Mouse (Mus musculus) lung, adult 2 months (tissue): Measurements from ENCODE around the gene Fcrlb. TPM values are rescaled to one million over a fixed set of nuclear protein-coding genes. Genes with fewer than 3 reads are reported as not detected.

Experiments
- DNase-seq: peaks from one replicate; pipeline ENCODE4 v3.0.0; 2022
- H3K4me1 ChIP-seq: fragments of 200-500 bp; 2 replicates; pipeline ENCODE4 v1.6.1; 2011; ENCODE audit warnings: low read length; ENCODE audit not compliant: control insufficient read depth, insufficient read depth
- H3K4me3 ChIP-seq: fragments of 200-500 bp; replicated peaks from 2 replicates; pipeline ENCODE3; 2011; ENCODE audit warnings: low read depth, mild to moderate bottlenecking, control low read depth, low read length; ENCODE audit errors: extremely low read depth
- CTCF ChIP-seq: fragments of 200-500 bp; IDR thresholded peaks from 2 replicates; pipeline ENCODE4 v1.5.1; 2011; ENCODE audit warnings: mild to moderate bottlenecking, low read length, control low read depth; ENCODE audit not compliant: insufficient read depth
- POLR2A ChIP-seq: fragments of 200-500 bp; IDR thresholded peaks from 2 replicates; pipeline ENCODE4 v1.6.1; 2011; ENCODE audit warnings: low read depth, mild to moderate bottlenecking, control low read depth, low read length, borderline replicate concordance; ENCODE audit errors: extremely low read depth
- WGBS: fragments of 180-500 bp; shearing (Covaris S2); methylation state at CpG from one replicate; pipeline ENCODE4 v1.1.7; 2018; 5-methylcytosine and 5-hydroxymethylcytosine counted together
- polyA plus RNA-seq: library from polyadenylated mRNA; depleted of rRNA; stranded (reverse); fragments of >200 nt; gene quantifications from 2 replicates; pipeline ENCODE4 v1.2.3, GENCODE M21; 2012

Fcrlb gene
- polyA plus RNA-seq, 1 experiment: 1.2 TPM

- no peak for TF ChIP-seq CTCF
- no peak for TF ChIP-seq POLR2A
- WGBS: 67% methylated on average over 5 of the region's 5 CpGs
- DNase-seq: no peak
- Histone ChIP-seq H3K4me1 (no peaks in the 10 kb centered on the region), H3K4me3 (no peak overlapping the region)
Measured at GRCm38 (mm10) chr1:170882915-170883485, 29.7 kb downstream of the Fcrlb start.

GRCm38 (mm10) chr1:170876906-170877305 is 35.8 kb downstream of the Fcrlb start:
- Histone ChIP-seq H3K4me1 (no peaks in the 10 kb centered on the region), H3K4me3 (no peak overlapping the region)
- 79% methylated on average over 5 of the region's 5 CpGs for WGBS
- no peak for DNase-seq
- no peak for TF ChIP-seq CTCF
- no peak for TF ChIP-seq POLR2A

- TF ChIP-seq POLR2A (no peak), CTCF (no peak)
- Histone ChIP-seq H3K4me1 (no peaks in the 10 kb centered on the region), H3K4me3 (no peak overlapping the region)
- DNase-seq: no peak
- WGBS: 84% methylated on average over 3 of the region's 3 CpGs
Measured at GRCm38 (mm10) chr1:170875676-170876075, 37.1 kb downstream of the Fcrlb start.

- Histone ChIP-seq H3K4me1 (no peaks in the 10 kb centered on the region), H3K4me3 (no peak overlapping the region)
- TF ChIP-seq POLR2A: no peak
- TF ChIP-seq CTCF: no peak
- no peak for DNase-seq
- WGBS: 96% methylated on average over 2 of the region's 2 CpGs
Measured at GRCm38 (mm10) chr1:170871961-170872360, 40.8 kb downstream of the Fcrlb start.

GRCm38 (mm10) chr1:170871402-170871801 is 41.3 kb downstream of the Fcrlb start:
- WGBS: 84% methylated on average over 6 of the region's 6 CpGs
- no peak for TF ChIP-seq CTCF
- TF ChIP-seq POLR2A: no peak
- DNase-seq: no peak
- no peaks in the 10 kb centered on the region for H3K4me1 ChIP-seq
- no peak overlapping the region for H3K4me3 ChIP-seq

GRCm38 (mm10) chr1:170868905-170869283 is 43.8 kb downstream of the Fcrlb start:
- DNase-seq: no peak
- TF ChIP-seq POLR2A: no peak
- no peak for TF ChIP-seq CTCF
- Histone ChIP-seq H3K4me1 (peaks cover 3% of the 10 kb centered on the region), H3K4me3 (peak overlapping the region; percentile 64)
- 13% methylated on average over 14 of the region's 14 CpGs for WGBS

- no peak for TF ChIP-seq CTCF
- peak; percentile 24; the same call in 1 of the 2 replicates for TF ChIP-seq POLR2A
- WGBS: under 1% methylated on average over 33 of the region's 33 CpGs
- Histone ChIP-seq H3K4me1 (peaks cover 3% of the 10 kb centered on the region), H3K4me3 (peak overlapping the region; percentile 97)
- peak; percentile 68 for DNase-seq
Measured at GRCm38 (mm10) chr1:170868107-170868904, 44.4 kb downstream of the Fcrlb start.

- TF ChIP-seq POLR2A (peak; percentile 82; the same call in 1 of the 2 replicates), CTCF (no peak)
- under 1% methylated on average over 25 of the region's 25 CpGs for WGBS
- Histone ChIP-seq H3K4me3 (peak within 1 kb of the TSS; percentile 97), H3K4me1 (peaks cover 5% of the 10 kb centered on the region)
- DNase-seq: peak; percentile 97
Measured at GRCm38 (mm10) chr1:170867691-170868105, 45.0 kb downstream of the Fcrlb start, which contains the start of gene Atf6. Atf6 (minus strand) TSS chr1:170867771.

- under 1% methylated on average over 30 of the region's 30 CpGs for WGBS
- TF ChIP-seq POLR2A: no peak
- TF ChIP-seq CTCF: no peak
- peak overlapping the region; percentile 97 for H3K4me3 ChIP-seq
- peaks cover 8% of the 10 kb centered on the region for H3K4me1 ChIP-seq
- DNase-seq: no peak
Measured at GRCm38 (mm10) chr1:170866992-170867690, 45.6 kb downstream of the Fcrlb start.

GRCm38 (mm10) chr1:170865406-170865805 is 47.3 kb downstream of the Fcrlb start:
- Histone ChIP-seq H3K4me1 (peaks cover 13% of the 10 kb centered on the region), H3K4me3 (no peak overlapping the region)
- DNase-seq: no peak
- no peak for TF ChIP-seq POLR2A
- TF ChIP-seq CTCF: no peak
- 61% methylated on average over 5 of the region's 5 CpGs for WGBS

GRCm38 (mm10) chr1:170864754-170865153 is 48.0 kb downstream of the Fcrlb start:
- Histone ChIP-seq H3K4me1 (peaks cover 13% of the 10 kb centered on the region), H3K4me3 (no peak overlapping the region)
- DNase-seq: no peak
- 75% methylated on average over 3 of the region's 3 CpGs for WGBS
- TF ChIP-seq CTCF (no peak), POLR2A (no peak)
